19 mouse cellular contexts compared by ENCODE assay signal in the genomic region with DNA sequence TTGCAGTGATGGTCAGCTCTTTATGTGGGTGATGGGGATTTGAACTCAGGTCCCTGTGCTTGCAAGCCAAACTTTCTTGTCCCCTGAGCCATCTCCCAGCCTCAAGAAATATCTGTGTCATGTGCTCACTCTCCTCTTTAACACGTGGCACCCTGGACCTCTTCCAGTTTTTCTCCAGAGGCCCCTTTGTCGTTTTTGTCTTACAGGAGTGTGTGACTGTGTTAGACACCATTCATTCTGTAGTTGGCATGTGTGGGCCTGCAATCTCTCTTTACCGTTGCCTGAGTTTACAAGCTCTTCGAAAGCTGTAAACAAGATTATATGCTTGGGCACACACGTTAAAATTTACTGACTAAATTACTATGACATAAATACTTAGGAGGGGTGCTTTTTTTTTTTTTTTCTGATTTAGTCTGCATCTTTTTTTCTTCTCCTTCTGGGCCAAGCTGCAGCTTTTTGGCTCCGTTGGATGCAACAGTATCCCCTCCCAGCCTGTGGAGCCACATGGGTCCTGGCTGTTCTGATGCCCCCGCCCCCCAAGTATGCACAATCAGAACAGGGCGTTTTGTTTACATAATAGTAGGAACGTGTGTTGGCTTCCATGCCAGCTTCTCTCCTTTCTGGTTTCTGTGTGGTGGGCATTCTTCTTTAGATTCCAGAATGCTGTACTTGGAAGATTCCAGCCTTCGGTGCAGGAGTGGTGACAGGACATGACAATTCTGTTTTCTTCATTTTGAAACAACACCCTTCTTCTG.
A peak's percentile ranks its signal among the peaks of the same experiment; 100 is the strongest.
DNase-seq lines count a peak whose midpoint lies in the region; ATAC-seq and TF ChIP-seq lines count a peak whose summit lies in the region.
"Had no signal": no experiment of that assay in that cellular context is flagged by ENCODE, and none has a peak within 500 bp of the region (broad histone marks: within the 10 kb centered on the region; RNA-seq: fewer than 3 reads in every experiment).

No protein-coding gene starts in this region.

- H3K27me3 ChIP-seq in forebrain, postnatal 0 days (ENCODE audit: insufficient read depth, low read length) = no peaks in the 10 kb centered on the region
- no peaks in the 10 kb centered on the region for H3K27me3 ChIP-seq in forebrain, embryonic 15.5 days
- H3K27me3 ChIP-seq in lung, postnatal 0 days (replicated peaks; ENCODE audit: insufficient read depth, low read length) = no peaks in the 10 kb centered on the region
- H3K27me3 ChIP-seq: forebrain, embryonic 12.5 days; heart, embryonic 15.5 days; liver, embryonic 15.5 days; midbrain, embryonic 13.5 days; neural tube, embryonic 15.5 days had no signal

- no peak overlapping the region for H3K27ac ChIP-seq in forebrain, postnatal 0 days (ENCODE audit: low read depth, low read length)
- no peak overlapping the region for H3K27ac ChIP-seq in forebrain, embryonic 15.5 days (replicated peaks)
- H3K27ac ChIP-seq in lung, postnatal 0 days (ENCODE audit: low read length) = no peak overlapping the region
- H3K27ac ChIP-seq: forebrain, embryonic 12.5 days; heart, embryonic 15.5 days; kidney, postnatal 0 days; limb, embryonic 15.5 days; liver, embryonic 15.5 days; midbrain, embryonic 13.5 days; neural tube, embryonic 15.5 days had no signal

- H3K4me1 ChIP-seq in forebrain, postnatal 0 days (ENCODE audit: insufficient read depth) = no peaks in the 10 kb centered on the region
- H3K4me1 ChIP-seq in forebrain, embryonic 15.5 days = peaks cover 6% of the 10 kb centered on the region
- H3K4me1 ChIP-seq in lung, postnatal 0 days (ENCODE audit: insufficient read depth, low read depth, low read length) = no peaks in the 10 kb centered on the region
- H3K4me1 ChIP-seq: forebrain, embryonic 12.5 days; liver, embryonic 15.5 days; midbrain, embryonic 13.5 days; neural tube, embryonic 15.5 days had no signal

- H3K4me2 ChIP-seq in forebrain, postnatal 0 days (ENCODE audit: low read depth) = no peak overlapping the region
- no peak overlapping the region for H3K4me2 ChIP-seq in forebrain, embryonic 15.5 days (replicated peaks)
- no peak overlapping the region for H3K4me2 ChIP-seq in lung, postnatal 0 days (replicated peaks; ENCODE audit: low read depth, low read length)
- H3K4me2 ChIP-seq: forebrain, embryonic 12.5 days; heart, embryonic 15.5 days; limb, embryonic 15.5 days; liver, embryonic 15.5 days; midbrain, embryonic 13.5 days; neural tube, embryonic 15.5 days had no signal

- no peak overlapping the region for H3K9ac ChIP-seq in forebrain, postnatal 0 days
- no peak overlapping the region for H3K9ac ChIP-seq in forebrain, embryonic 15.5 days (replicated peaks)
- no peak overlapping the region for H3K9ac ChIP-seq in lung, postnatal 0 days (replicated peaks; ENCODE audit: low read depth)
- H3K9ac ChIP-seq: forebrain, embryonic 12.5 days; heart, embryonic 15.5 days; limb, embryonic 15.5 days; liver, embryonic 15.5 days; midbrain, embryonic 13.5 days; neural tube, embryonic 15.5 days had no signal

- DNase-seq in forebrain, postnatal 0 days = peak; percentile 42
- peak; percentile 46 for DNase-seq in lung, postnatal 0 days (ENCODE audit: low spot score)
- no peak for DNase-seq in lung, adult 18-20 months
- DNase-seq in urinary bladder, postnatal 25 days (ENCODE audit: low spot score) = peak; percentile 14
- no peak for DNase-seq in urinary bladder, postnatal 10 days (ENCODE audit: low spot score)
- no peak for DNase-seq in thymus, postnatal 36 days
- DNase-seq: cerebellum, adult 8-10 months; gastrocnemius, postnatal 36 days; heart, postnatal 4 days; kidney, adult 18-20 months; thymus, adult 2 months had no signal

- H3K9me3 ChIP-seq in forebrain, postnatal 0 days (ENCODE audit: low read length) = no peaks in the 10 kb centered on the region; the same call in 1 of the 2 replicates
- no peaks in the 10 kb centered on the region for H3K9me3 ChIP-seq in forebrain, embryonic 15.5 days
- no peaks in the 10 kb centered on the region for H3K9me3 ChIP-seq in lung, postnatal 0 days (ENCODE audit: low read length)
- H3K9me3 ChIP-seq: forebrain, embryonic 12.5 days; heart, embryonic 15.5 days; limb, embryonic 15.5 days; liver, embryonic 15.5 days; neural tube, embryonic 15.5 days had no signal

- H3K4me3 ChIP-seq in forebrain, postnatal 0 days (ENCODE audit: low read depth, low read length) = no peak overlapping the region
- no peak overlapping the region for H3K4me3 ChIP-seq in forebrain, embryonic 15.5 days
- H3K4me3 ChIP-seq in lung, postnatal 0 days (ENCODE audit: low read depth, low read length) = no peak overlapping the region
- H3K4me3 ChIP-seq: forebrain, embryonic 12.5 days; heart, embryonic 15.5 days; limb, embryonic 15.5 days; liver, embryonic 15.5 days; midbrain, embryonic 13.5 days; neural tube, embryonic 15.5 days had no signal

- WGBS in forebrain, postnatal 0 days = 23% methylated on average over 10 of the region's 10 CpGs
- WGBS in forebrain, embryonic 15.5 days = 26% methylated on average over 10 of the region's 10 CpGs
- 34% methylated on average over 10 of the region's 10 CpGs for WGBS in lung, postnatal 0 days

- TF ChIP-seq CTCF in forebrain, postnatal 0 days (IDR thresholded peaks at IDR 0.05; ENCODE audit: low read depth) = no peak
- TF ChIP-seq CTCF in lung, postnatal 0 days (IDR thresholded peaks at IDR 0.05) = no peak

- ATAC-seq in forebrain, postnatal 0 days = 0 out of 2 replicates have a peak, but pooled peaks have one; percentile 23
- no peak for ATAC-seq in forebrain, embryonic 15.5 days (replicated peaks)
- ATAC-seq in lung, postnatal 0 days = peak; percentile 60
- ATAC-seq: midbrain, embryonic 13.5 days had no signal

- no peaks in the 10 kb centered on the region for H3K36me3 ChIP-seq in forebrain, postnatal 0 days (ENCODE audit: insufficient read depth)
- no peaks in the 10 kb centered on the region for H3K36me3 ChIP-seq in forebrain, embryonic 15.5 days
- no peaks in the 10 kb centered on the region for H3K36me3 ChIP-seq in lung, postnatal 0 days (ENCODE audit: insufficient read depth, low read length)
- H3K36me3 ChIP-seq: forebrain, embryonic 12.5 days; heart, embryonic 15.5 days; limb, embryonic 15.5 days; liver, embryonic 15.5 days; midbrain, embryonic 13.5 days; neural tube, embryonic 15.5 days had no signal

- no peak for TF ChIP-seq EP300 in lung, postnatal 0 days (IDR thresholded peaks at IDR 0.05)

Comparison
In these comparisons a context has a peak if more than half of its experiments do, and no peak if none do; other contexts are left out.
1. DNase-seq: peak in forebrain, postnatal 0 days (single experiment), lung, postnatal 0 days (single experiment) and urinary bladder, postnatal 25 days (single experiment); none in lung, adult 18-20 months (0 of 2), urinary bladder, postnatal 10 days (single experiment) and thymus, postnatal 36 days (0 of 2).